Mouse (Mus musculus) liver, embryonic 11.5 days (tissue): ENCODE results near the gene Coro2a. TPM values are rescaled to one million over a fixed set of nuclear protein-coding genes. Genes with fewer than 3 reads are reported as not detected.
"Not testable (repeated sequence)": the region's sequence is repeated elsewhere in the genome, so short reads cannot be mapped to it uniquely, and the experiment has no call there.

Experiments
- ATAC-seq: fragments of 200-750 bp; cut with Nextera tagmentation; replicated peaks from 2 replicates; pipeline ENCODE4 v1.8.0; 2017; ENCODE audit warnings: moderate number of reproducible peaks, mild to moderate bottlenecking, moderate TSS enrichment, moderate library complexity; ENCODE audit not compliant: low FRiP score
- DNase-seq: peaks from one replicate; pipeline ENCODE4 v3.0.0-alpha.2; 2017; ENCODE audit warnings: low spot score
- H3K27ac ChIP-seq: fragments of 300-500 bp; sonication (generic); 2 replicates; pipeline ENCODE4 v1.5.1; 2014; ENCODE audit warnings: mild to moderate bottlenecking, low read depth, low read length, control low read depth
- H3K27me3 ChIP-seq: fragments of 300-500 bp; sonication (generic); replicated peaks from 2 replicates; pipeline ENCODE4 v1.6.1; 2014; ENCODE audit warnings: low read length, mixed read lengths; ENCODE audit not compliant: control insufficient read depth, insufficient read depth
- H3K36me3 ChIP-seq: fragments of 300-500 bp; sonication (generic); 2 replicates; pipeline ENCODE4 v1.6.1; 2014; ENCODE audit warnings: mild to moderate bottlenecking, low read length, moderate library complexity, mixed read lengths; ENCODE audit not compliant: control insufficient read depth, insufficient read depth
- H3K4me1 ChIP-seq: fragments of 300-500 bp; sonication (generic); replicated peaks from 2 replicates; pipeline ENCODE4 v1.6.1; 2014; ENCODE audit warnings: low read length, mixed read lengths; ENCODE audit not compliant: control insufficient read depth, insufficient read depth
- H3K4me2 ChIP-seq: fragments of 300-500 bp; sonication (generic); 2 replicates; pipeline ENCODE4 v1.6.1; 2014; ENCODE audit warnings: mild to moderate bottlenecking, control low read depth, moderate library complexity
- H3K4me3 ChIP-seq: fragments of 300-500 bp; sonication (generic); 2 replicates; pipeline ENCODE4 v1.5.1; 2014; ENCODE audit warnings: low read depth, low read length, control low read depth
- H3K9ac ChIP-seq: fragments of 300-500 bp; sonication (generic); 2 replicates; pipeline ENCODE4 v1.6.1; 2014; ENCODE audit warnings: low read depth, low read length, control low read depth
- H3K9me3 ChIP-seq: fragments of 300-500 bp; sonication (generic); 2 replicates; pipeline ENCODE4 v1.6.1; 2016; ENCODE audit warnings: low read length, inconsistent platforms, mixed read lengths; ENCODE audit not compliant: control insufficient read depth
- WGBS: fragments of 180-500 bp; shearing (Covaris S2); extraction: QIAGEN DNeasy Blood & Tissue Kit; methylation state at CpG from one replicate; pipeline ENCODE4 v1.1.7; 2014; 5-methylcytosine and 5-hydroxymethylcytosine counted together
- polyA plus RNA-seq: library from polyadenylated mRNA; unstranded; fragments of >200 nt; fragmentation: Nextera tagmentation; extraction: Ambion mirVana; gene quantifications from 2 replicates; pipeline ENCODE4 v1.2.1, GENCODE M21; 2014

The Coro2a gene
- polyA plus RNA-seq, result 4.8 and 5.7 TPM in 2 replicates

DNA sequence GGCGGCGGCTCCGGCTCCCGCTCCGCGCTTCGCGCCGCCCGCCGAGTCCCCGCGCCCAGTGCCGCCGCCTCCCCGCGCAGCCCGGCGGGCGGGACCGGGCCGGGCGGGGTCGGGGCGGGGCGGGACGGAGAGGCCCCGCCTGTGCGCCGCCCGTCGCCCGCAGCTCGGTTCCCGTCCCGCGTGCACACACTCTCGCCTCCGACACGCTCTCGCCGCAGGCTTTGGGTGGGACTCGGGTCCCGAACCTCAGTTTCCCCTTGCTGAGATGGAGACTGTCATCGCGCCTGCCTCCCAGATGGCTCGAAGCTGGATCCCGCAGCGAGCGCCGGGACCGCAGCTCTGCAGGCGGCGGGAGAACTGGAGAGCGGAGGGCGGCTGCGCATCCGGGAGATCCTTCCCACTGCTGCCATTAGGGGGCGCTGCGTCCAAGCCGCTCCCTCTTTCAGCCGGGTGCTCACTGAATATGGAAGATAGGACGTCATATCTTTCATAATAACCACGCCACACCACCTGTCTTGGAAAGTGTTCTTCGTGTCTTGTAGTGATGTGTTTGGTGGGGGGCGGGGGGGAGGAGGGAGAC is at the start of gene Coro2a:
Coro2a (minus strand) TSS at position 359 of the 580 bp plus-strand sequence.
- ATAC-seq (peak; percentile 72), DNase-seq (peak; percentile 87)
- Histone ChIP-seq H3K4me3 (peak within 1 kb of the TSS; percentile 64), H3K4me1 (peaks cover 9% of the 10 kb centered on the region; the same call in 1 of the 2 replicates), H3K27me3 (peaks cover 26% of the 10 kb centered on the region), H3K27ac (no peak within 1 kb of the TSS), H3K9me3 (no peaks in the 10 kb centered on the region), H3K4me2 (peak within 1 kb of the TSS; percentile 96), H3K9ac (peak within 1 kb of the TSS; percentile 63), H3K36me3 (no peaks in the 10 kb centered on the region)
- WGBS, result under 1% methylated on average over 46 of the region's 66 CpGs

DNA sequence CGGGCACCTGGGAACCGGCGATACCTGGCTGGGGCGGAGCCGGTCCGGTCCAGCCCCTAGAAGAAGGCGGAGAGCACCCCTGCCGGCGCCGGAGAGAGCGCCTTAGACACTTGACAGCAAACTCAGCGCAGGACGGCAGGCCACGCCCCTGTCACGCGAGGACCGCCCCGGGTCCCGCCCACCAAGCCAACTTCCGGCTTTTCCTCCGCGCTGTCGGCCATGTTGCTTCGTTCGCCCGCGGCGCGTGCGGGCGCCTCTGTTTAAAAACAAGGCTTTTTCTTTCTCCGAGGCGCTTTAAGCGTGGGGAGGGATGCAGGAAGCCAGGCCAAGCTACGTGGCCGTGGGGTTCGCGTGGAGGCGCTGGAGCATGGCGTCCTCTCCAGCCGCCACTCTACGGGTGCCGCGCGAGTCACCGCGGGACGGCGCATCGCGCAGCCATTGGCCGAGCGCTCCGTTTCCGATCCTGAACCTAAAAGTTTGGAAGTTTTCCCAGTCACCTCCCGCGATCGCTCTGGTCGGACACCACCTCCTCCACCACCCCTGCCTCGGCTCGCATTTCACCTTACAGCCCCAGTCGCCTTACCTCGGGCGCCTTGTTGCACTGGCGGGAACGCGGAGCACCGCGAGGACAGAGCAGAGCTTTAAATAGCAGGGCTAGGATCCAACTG is 48.2 kb upstream of the Coro2a start, which contains the start of gene Tbc1d2:
Tbc1d2 (minus strand) TSS at position 124 of the 668 bp plus-strand sequence.
- under 1% methylated on average over 69 of the region's 69 CpGs for WGBS
- peak within 1 kb of the TSS; percentile 16 for H3K27ac ChIP-seq
- no peaks in the 10 kb centered on the region for H3K9me3 ChIP-seq
- 0 out of 2 replicates have a peak, but pooled peaks cover 3% of the 10 kb centered on the region for H3K4me1 ChIP-seq
- H3K27me3 ChIP-seq, result peaks cover 17% of the 10 kb centered on the region
- peak within 1 kb of the TSS; percentile 99 for H3K4me2 ChIP-seq
- H3K9ac ChIP-seq, result peak within 1 kb of the TSS; percentile 75
- ATAC-seq (peak; percentile 95), DNase-seq (peak; percentile 96)
- H3K36me3 ChIP-seq, result no peaks in the 10 kb centered on the region
- peak within 1 kb of the TSS; percentile 69 for H3K4me3 ChIP-seq

DNA sequence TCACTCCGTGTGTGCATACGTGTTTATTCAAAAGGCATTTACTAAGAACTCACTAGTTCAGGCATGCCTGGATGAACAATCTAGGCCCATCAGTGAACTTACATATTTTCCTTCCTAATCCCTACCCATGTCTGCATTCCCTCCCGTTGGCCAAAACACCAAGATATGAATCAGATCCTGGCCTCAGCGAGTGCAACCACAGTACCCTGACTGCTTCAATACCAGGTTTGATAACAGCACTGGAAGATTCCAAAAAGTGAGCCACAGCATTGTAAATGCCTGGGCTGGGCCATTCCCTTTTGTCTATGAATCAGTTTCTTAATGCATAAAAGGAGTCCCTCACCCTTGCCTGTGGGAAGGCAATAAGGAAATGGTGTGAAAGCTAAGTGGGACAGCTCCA is 47.2 kb upstream of the Coro2a start:
- peaks cover 17% of the 10 kb centered on the region for H3K27me3 ChIP-seq
- H3K9me3 ChIP-seq, result no peaks in the 10 kb centered on the region
- H3K9ac ChIP-seq, result peak overlapping the region; percentile 75
- peak overlapping the region; percentile 99 for H3K4me2 ChIP-seq
- peak overlapping the region; percentile 69 for H3K4me3 ChIP-seq
- DNase-seq (no peak), ATAC-seq (no peak)
- no peak overlapping the region for H3K27ac ChIP-seq
- H3K36me3 ChIP-seq, result no peaks in the 10 kb centered on the region
- H3K4me1 ChIP-seq, result 0 out of 2 replicates have a peak, but pooled peaks cover 3% of the 10 kb centered on the region
- WGBS, result 43% methylated on average over 4 of the region's 4 CpGs

DNA sequence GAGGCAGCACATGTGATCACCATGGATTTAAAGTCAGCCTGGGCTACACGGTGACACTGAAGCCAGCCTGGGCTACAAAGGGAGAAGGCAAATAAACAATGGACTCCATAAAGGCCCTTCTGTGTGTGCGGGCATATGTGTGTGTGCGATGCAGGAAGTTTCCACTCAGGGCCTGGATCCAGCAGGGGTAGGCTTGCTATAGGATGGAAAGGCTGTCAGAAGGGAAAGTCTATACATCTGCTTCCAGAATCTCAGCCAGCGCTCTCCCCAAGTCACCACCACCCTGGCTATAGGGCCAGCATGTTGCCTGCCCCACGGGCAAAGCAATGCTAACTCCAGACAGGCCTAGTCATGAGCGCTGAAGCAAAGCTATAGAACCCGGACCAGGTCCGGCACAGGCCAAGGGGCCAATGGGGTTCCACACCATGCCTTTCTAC is 41.7 kb upstream of the Coro2a start:
- DNase-seq (no peak), ATAC-seq (0 out of 2 replicates have a peak, but pooled peaks have one; percentile 18)

DNA sequence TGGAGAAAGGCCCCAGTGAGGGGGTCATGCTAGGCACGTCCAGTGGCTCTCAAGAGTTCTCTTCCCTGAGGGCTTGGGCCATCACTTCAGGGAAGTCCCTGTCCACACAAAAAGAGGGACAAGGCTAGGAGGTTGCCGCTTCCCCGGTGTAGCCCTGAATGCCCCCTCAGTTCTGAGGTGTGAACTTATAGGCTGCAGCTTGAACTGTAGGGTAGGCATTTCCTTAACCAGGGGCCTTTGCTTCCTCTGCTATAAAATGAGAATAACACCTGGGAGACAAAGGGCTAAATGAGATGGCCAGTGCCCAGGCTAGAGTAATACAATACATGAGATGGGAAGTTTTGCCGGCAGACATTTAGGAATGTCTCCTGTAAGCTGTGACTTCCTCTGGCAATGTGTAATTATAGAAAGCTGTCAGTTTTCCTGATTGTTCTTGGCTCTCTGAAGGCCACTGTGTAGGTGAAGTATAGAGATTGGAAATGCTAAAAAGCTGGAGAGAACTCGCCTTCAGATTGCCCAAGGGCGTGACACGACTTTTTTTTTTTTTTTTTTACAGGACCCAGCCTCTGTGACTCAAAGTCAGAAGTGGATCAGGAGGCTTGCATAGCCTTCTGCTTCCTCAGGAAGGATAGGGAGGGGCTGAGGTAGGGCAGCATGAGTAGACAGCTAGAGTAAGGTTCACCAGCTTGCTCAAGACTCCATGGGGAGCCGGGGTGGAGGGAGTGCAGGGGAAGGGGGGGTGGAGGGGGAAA is 41.1 kb upstream of the Coro2a start:
- Histone ChIP-seq H3K36me3 (no peaks in the 10 kb centered on the region), H3K9ac (no peak overlapping the region), H3K27ac (no peak overlapping the region), H3K9me3 (no peaks in the 10 kb centered on the region), H3K4me1 (no peaks in the 10 kb centered on the region), H3K27me3 (0 out of 2 replicates have a peak, but pooled peaks cover 2% of the 10 kb centered on the region), H3K4me3 (no peak overlapping the region), H3K4me2 (no peak overlapping the region)
- ATAC-seq (peak; percentile 67), DNase-seq (no peak)
- WGBS, result 54% methylated on average over 8 of the region's 8 CpGs

More for the DNA sequence above, 41.7 kb upstream of the Coro2a start:
- no peaks in the 10 kb centered on the region for H3K9me3 ChIP-seq
- H3K9ac ChIP-seq, result no peak overlapping the region
- H3K27me3 ChIP-seq, result peaks cover 3% of the 10 kb centered on the region
- no peak overlapping the region for H3K27ac ChIP-seq
- no peak overlapping the region for H3K4me2 ChIP-seq
- no peak overlapping the region for H3K4me3 ChIP-seq
- WGBS, result 67% methylated on average over 8 of the region's 8 CpGs
- no peaks in the 10 kb centered on the region for H3K36me3 ChIP-seq
- H3K4me1 ChIP-seq, result no peaks in the 10 kb centered on the region

DNA sequence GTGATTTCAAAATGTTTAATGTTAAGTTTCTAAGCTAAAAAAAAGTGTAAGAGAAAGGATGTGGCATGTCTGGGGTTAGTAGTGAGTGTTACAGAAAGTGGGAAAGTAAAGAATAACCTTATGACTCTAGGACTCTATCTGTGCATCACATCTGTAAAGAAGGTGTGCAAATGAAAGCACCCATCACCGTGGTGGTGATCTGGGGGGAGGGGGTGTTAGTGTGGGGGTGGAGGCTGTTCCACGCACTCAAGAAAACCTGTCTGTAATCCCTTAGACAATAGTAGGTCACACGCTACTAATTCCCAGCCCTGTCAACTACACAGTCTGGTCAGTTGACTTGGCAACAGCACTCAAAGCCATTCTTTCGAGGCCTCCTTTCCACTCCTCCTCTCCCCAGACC is 39.3 kb upstream of the Coro2a start:
- 69% methylated on average over 4 of the region's 4 CpGs for WGBS
- Histone ChIP-seq H3K4me1 (no peaks in the 10 kb centered on the region; the same call in 1 of the 2 replicates), H3K4me2 (no peak overlapping the region), H3K27me3 (no peaks in the 10 kb centered on the region), H3K36me3 (no peaks in the 10 kb centered on the region), H3K9me3 (no peaks in the 10 kb centered on the region), H3K9ac (no peak overlapping the region), H3K27ac (no peak overlapping the region), H3K4me3 (no peak overlapping the region)
- ATAC-seq (no peak), DNase-seq (no peak)

DNA sequence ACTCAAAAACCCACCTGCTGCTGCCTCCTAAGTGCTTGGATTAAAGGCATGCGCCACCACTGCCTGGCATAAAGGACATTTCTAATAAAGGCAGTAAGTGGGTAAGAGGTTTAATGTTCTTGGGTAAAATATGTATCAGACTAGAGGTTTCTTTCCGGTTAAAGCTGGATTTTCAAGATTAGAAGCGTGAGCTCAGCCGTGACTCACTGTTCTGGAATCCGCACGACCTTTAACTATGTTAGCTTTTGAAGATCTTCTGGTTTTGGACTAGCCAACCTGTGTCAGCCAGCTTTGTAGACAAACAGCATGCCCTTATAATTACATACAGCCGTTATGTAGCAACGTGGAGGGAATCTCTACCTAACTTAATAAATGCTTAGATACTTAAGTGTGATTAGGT is 37.9 kb upstream of the Coro2a start:
- no peaks in the 10 kb centered on the region for H3K9me3 ChIP-seq
- H3K4me2 ChIP-seq, result no peak overlapping the region
- H3K36me3 ChIP-seq, result no peaks in the 10 kb centered on the region
- H3K27me3 ChIP-seq, result no peaks in the 10 kb centered on the region
- H3K4me1 ChIP-seq, result no peaks in the 10 kb centered on the region; the same call in 1 of the 2 replicates
- DNase-seq (no peak), ATAC-seq (no peak)
- H3K4me3 ChIP-seq, result no peak overlapping the region
- no peak overlapping the region for H3K27ac ChIP-seq
- WGBS, result 78% methylated on average over 8 of the region's 8 CpGs
- H3K9ac ChIP-seq, result no peak overlapping the region

DNA sequence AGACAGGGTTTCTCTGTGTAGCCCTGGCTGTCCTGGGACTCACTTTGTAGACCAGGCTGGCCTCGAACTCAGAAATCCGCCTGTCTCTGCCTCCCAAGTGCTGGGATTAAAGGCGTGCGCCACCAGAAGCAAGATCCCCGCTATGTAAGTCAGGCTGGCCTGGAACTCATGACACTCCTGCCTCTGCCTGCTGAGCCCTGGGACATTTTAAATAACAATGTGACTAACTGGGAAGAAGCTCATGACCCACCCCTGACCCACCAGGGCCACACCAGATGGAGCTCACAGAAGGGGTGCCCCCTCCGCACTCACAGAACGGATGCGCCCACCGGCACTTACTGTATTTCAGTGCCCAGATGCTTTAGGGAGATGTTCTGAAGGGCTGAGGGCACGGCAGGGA is 35.2 kb upstream of the Coro2a start:
- 88% methylated on average over 10 of the region's 10 CpGs for WGBS
- not testable (repeated sequence) for H3K9ac ChIP-seq

More for the DNA sequence above, 35.2 kb upstream of the Coro2a start:
- ATAC-seq, DNase-seq, H3K4me3 ChIP-seq, H3K4me2 ChIP-seq, H3K36me3 ChIP-seq, H3K4me1 ChIP-seq, H3K9me3 ChIP-seq, H3K27me3 ChIP-seq, H3K27ac ChIP-seq: not testable (repeated sequence)
